Mouse (Mus musculus): ENCODE measurements around the gene Slc15a3.

- TF ChIP-seq ZC3H11A (IDR thresholded peaks at IDR 0.05; ENCODE audit: borderline replicate concordance, low read depth, low read length), result no peak
- no peak for TF ChIP-seq ZNF384 (IDR thresholded peaks at IDR 0.05; ENCODE audit: low read depth, low read length)
Observed at GRCm38 (mm10) chr19:10867946-10868622, 28.6 kb downstream of the Slc15a3 start.
